Mouse (Mus musculus) hindbrain, embryonic 14.5 days (tissue): ENCODE results near the gene Tnfsf15. TPM values are rescaled to one million over a fixed set of nuclear protein-coding genes. Genes with fewer than 3 reads are reported as not detected.

Experiments used
- ATAC-seq: fragments of 200-750 bp; cut with Nextera tagmentation; 2 replicates; pipeline ENCODE4 v1.8.0; 2017; ENCODE audit warnings: moderate number of reproducible peaks, mild to moderate bottlenecking, moderate TSS enrichment, moderate library complexity; ENCODE audit not compliant: low FRiP score
- DNase-seq: peaks from one replicate; pipeline ENCODE4 v3.0.0-alpha.2; 2015; ENCODE audit warnings: low spot score
- H3K27ac ChIP-seq: fragments of 300-500 bp; sonication (generic); 2 replicates; pipeline ENCODE4 v1.5.1; 2014; ENCODE audit warnings: mild to moderate bottlenecking, moderate library complexity
- H3K27me3 ChIP-seq: fragments of 300-500 bp; sonication (generic); 2 replicates; pipeline ENCODE4 v1.6.1; 2014; ENCODE audit warnings: mild to moderate bottlenecking, low read length, mixed read lengths; ENCODE audit not compliant: control insufficient read depth, insufficient read depth
- H3K36me3 ChIP-seq: fragments of 300-500 bp; sonication (generic); replicated peaks from 2 replicates; pipeline ENCODE4 v1.6.1; 2014; ENCODE audit not compliant: control insufficient read depth, insufficient read depth
- H3K4me1 ChIP-seq: fragments of 300-500 bp; sonication (generic); replicated peaks from 2 replicates; pipeline ENCODE4 v1.6.1; 2014; ENCODE audit warnings: antibody characterized with exemption, low read length, mixed read lengths; ENCODE audit not compliant: control insufficient read depth, insufficient read depth
- H3K4me2 ChIP-seq: fragments of 300-500 bp; sonication (generic); replicated peaks from 2 replicates; pipeline ENCODE4 v1.6.1; 2014; ENCODE audit warnings: mild to moderate bottlenecking, moderate library complexity
- H3K4me3 ChIP-seq: fragments of 300-500 bp; sonication (generic); replicated peaks from 2 replicates; pipeline ENCODE4 v1.5.1; 2014; ENCODE audit warnings: mild to moderate bottlenecking, low read length
- H3K9ac ChIP-seq: fragments of 300-500 bp; sonication (generic); 2 replicates; pipeline ENCODE4 v1.6.1; 2014
- H3K9me3 ChIP-seq: fragments of 300-500 bp; sonication (generic); 2 replicates; pipeline ENCODE4 v1.6.1; 2016; ENCODE audit warnings: low read length; ENCODE audit not compliant: control insufficient read depth
- WGBS: fragments of 180-500 bp; shearing (Covaris S2); extraction: QIAGEN DNeasy Blood & Tissue Kit; methylation state at CpG from one replicate; pipeline ENCODE4 v1.1.7; 2014; 5-methylcytosine and 5-hydroxymethylcytosine counted together
- polyA plus RNA-seq: library from polyadenylated mRNA; unstranded; fragments of >200 nt; fragmentation: Nextera tagmentation; extraction: Ambion mirVana; gene quantifications from 2 replicates; pipeline ENCODE4 v1.2.1, GENCODE M21; 2014

The Tnfsf15 gene
- polyA plus RNA-seq, 1 experiment from 2014 or later: not detected

DNA sequence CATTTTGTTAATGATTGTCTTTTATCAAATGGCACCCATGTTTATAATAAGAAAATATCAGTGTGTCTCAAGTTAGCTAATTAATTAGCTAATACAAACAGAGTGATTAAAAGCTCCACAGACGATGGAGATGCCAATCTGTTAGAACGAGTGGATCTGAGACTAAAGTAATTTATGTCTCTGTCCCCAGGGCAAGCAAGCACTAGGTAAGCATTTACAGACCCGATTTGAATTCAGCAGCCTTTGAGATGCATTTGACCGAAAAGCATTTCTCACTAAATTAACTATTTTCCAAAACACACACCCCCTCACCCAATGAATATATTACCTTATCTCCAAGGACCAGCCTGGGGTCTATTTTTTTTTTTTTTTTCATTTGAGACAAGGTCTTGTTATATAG is 18.2 kb downstream of the Tnfsf15 start:
- no peak overlapping the region for H3K27ac ChIP-seq
- H3K4me1 ChIP-seq: no peaks in the 10 kb centered on the region
- no peak overlapping the region for H3K4me3 ChIP-seq
- peak; percentile 51; the same call in 1 of the 2 replicates for ATAC-seq
- no peak overlapping the region for H3K9ac ChIP-seq
- H3K4me2 ChIP-seq: no peak overlapping the region
- 38% methylated on average over 4 of the region's 4 CpGs for WGBS
- no peak for DNase-seq
- H3K9me3 ChIP-seq: no peaks in the 10 kb centered on the region
- no peaks in the 10 kb centered on the region for H3K36me3 ChIP-seq
- H3K27me3 ChIP-seq: no peaks in the 10 kb centered on the region

- Histone ChIP-seq H3K9ac (no peak overlapping the region), H3K4me1 (no peaks in the 10 kb centered on the region), H3K9me3 (no peaks in the 10 kb centered on the region), H3K27me3 (no peaks in the 10 kb centered on the region), H3K4me2 (no peak overlapping the region), H3K4me3 (no peak overlapping the region), H3K27ac (no peak overlapping the region), H3K36me3 (no peaks in the 10 kb centered on the region)
- 58% methylated on average over 5 of the region's 5 CpGs for WGBS
- DNase-seq (no peak), ATAC-seq (no peak)
These were observed 18.9 kb downstream of the Tnfsf15 start for GRCm38 (mm10) chr4:63725981-63726380.

DNA sequence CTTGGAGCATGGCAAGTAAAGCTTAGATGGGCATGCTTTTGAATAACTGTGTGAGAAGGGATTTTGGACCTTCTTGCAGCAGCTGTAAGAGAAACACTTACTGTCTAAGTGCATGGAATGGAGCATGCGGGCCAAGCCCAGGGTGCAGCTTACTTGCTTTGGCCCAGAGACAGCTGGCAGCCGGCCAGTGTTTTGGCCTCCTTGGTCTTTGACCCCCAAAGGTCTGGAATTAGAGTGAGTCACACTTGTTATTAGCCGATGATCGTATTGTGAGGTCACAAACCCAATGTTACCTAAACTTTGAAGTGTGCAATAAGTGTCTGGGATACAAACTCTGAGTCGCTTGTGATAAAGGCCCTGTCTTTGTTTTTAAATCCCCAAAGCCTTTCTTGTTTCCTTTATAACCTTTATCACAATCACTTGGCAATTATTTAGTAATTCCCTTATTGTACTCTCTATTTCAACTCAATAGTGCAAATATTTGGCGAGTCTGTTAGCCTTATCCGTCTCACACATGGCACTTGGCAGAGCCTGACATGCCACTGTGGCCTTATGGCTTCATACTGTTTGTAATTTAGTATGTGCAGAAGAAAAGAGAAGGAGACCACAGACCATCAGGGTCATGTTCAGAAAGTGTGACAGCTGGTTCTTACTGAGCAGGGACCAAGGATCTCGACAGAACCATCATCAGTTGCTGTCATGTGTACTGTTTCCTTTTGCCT is 26.8 kb downstream of the Tnfsf15 start:
- no peak overlapping the region for H3K4me2 ChIP-seq
- no peak overlapping the region for H3K4me3 ChIP-seq
- H3K4me1 ChIP-seq: no peaks in the 10 kb centered on the region
- DNase-seq: no peak
- ATAC-seq: no peak
- H3K27me3 ChIP-seq: no peaks in the 10 kb centered on the region
- H3K36me3 ChIP-seq: no peaks in the 10 kb centered on the region
- WGBS: 73% methylated on average over 8 of the region's 8 CpGs
- H3K9ac ChIP-seq: no peak overlapping the region
- H3K9me3 ChIP-seq: no peaks in the 10 kb centered on the region
- H3K27ac ChIP-seq: no peak overlapping the region

- no peak overlapping the region for H3K4me2 ChIP-seq
- ATAC-seq (no peak), DNase-seq (no peak)
- H3K4me3 ChIP-seq: no peak overlapping the region
- no peaks in the 10 kb centered on the region for H3K27me3 ChIP-seq
- H3K9me3 ChIP-seq: no peaks in the 10 kb centered on the region
- H3K4me1 ChIP-seq: no peaks in the 10 kb centered on the region
- H3K27ac ChIP-seq: no peak overlapping the region
- H3K9ac ChIP-seq: no peak overlapping the region
- no peaks in the 10 kb centered on the region for H3K36me3 ChIP-seq
- 93% methylated on average over 5 of the region's 5 CpGs for WGBS
These were observed 33.0 kb downstream of the Tnfsf15 start for GRCm38 (mm10) chr4:63711886-63712285.

- Histone ChIP-seq H3K9ac (no peak overlapping the region), H3K9me3 (no peaks in the 10 kb centered on the region), H3K27me3 (no peaks in the 10 kb centered on the region), H3K4me2 (no peak overlapping the region), H3K27ac (no peak overlapping the region), H3K4me1 (no peaks in the 10 kb centered on the region), H3K36me3 (no peaks in the 10 kb centered on the region), H3K4me3 (no peak overlapping the region)
- ATAC-seq: no peak
- 61% methylated on average over 8 of the region's 8 CpGs for WGBS
- no peak for DNase-seq
These were observed 34.3 kb downstream of the Tnfsf15 start for GRCm38 (mm10) chr4:63710431-63711220.

DNA sequence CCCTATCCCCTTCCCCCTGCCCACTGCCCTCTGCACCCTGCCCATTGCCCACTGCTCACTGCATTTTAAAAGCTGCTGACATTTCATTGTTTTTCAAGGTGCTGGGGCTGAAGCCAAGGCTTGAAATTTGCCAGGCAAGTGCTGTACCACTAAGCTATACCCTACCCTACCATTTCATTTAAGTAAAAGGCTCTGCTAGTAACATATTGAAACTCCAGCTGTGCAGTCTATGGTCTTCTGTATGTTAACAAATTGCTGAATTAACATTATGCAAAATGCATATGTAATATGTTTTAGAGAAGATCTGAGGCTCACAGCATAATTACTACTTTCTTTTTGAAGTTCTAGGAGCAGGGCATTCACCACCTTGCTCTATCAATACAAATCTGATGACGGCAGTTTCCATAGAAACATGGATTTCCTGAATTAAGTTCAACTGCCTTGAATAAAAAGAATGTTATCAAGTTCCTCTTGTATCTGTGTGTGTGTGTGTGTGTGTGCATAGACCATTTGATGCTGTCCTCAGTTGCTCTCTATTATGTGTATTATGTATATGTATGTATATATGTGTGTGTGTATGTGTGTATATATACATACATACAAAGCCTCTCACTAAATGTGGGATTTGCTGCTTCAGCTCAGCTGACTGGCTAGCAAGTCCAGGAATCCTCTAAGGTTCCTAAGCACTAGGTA is 38.5 kb downstream of the Tnfsf15 start:
- DNase-seq (no peak), ATAC-seq (no peak)
- H3K27me3 ChIP-seq: no peaks in the 10 kb centered on the region
- no peak overlapping the region for H3K4me3 ChIP-seq
- no peak overlapping the region for H3K4me2 ChIP-seq
- WGBS: 69% methylated on average over 1 of the region's 1 CpGs
- H3K9ac ChIP-seq: no peak overlapping the region
- no peaks in the 10 kb centered on the region for H3K36me3 ChIP-seq
- no peaks in the 10 kb centered on the region for H3K9me3 ChIP-seq
- no peaks in the 10 kb centered on the region for H3K4me1 ChIP-seq
- no peak overlapping the region for H3K27ac ChIP-seq

- WGBS: 85% methylated on average over 5 of the region's 5 CpGs
- no peaks in the 10 kb centered on the region for H3K9me3 ChIP-seq
- H3K4me3 ChIP-seq: no peak overlapping the region
- H3K27me3 ChIP-seq: no peaks in the 10 kb centered on the region
- no peak overlapping the region for H3K9ac ChIP-seq
- no peak for DNase-seq
- no peak for ATAC-seq
- H3K4me1 ChIP-seq: no peaks in the 10 kb centered on the region
- H3K4me2 ChIP-seq: no peak overlapping the region
- H3K36me3 ChIP-seq: no peaks in the 10 kb centered on the region
- no peak overlapping the region for H3K27ac ChIP-seq
These were observed 40.7 kb downstream of the Tnfsf15 start for GRCm38 (mm10) chr4:63704232-63704631.

DNA sequence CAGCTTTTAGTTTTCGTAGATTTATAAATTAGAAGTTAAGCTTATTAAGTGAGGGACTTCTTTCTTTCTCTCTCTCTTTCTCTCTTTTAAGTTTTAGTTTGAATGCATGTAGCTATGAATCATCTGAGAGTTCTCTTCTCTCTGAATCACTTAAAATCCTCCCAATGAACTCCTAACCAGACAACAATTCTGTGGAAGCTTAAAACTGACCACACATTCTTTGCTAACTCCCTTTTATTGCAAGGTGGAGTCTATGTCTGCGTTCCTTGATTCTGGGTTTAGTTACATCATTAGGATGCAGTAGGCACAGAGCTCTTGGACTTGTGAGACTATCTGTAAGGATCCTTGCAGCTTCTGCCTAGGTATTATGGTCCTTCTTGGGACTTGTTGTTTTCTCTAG is 41.2 kb downstream of the Tnfsf15 start:
- Histone ChIP-seq H3K27ac (no peak overlapping the region), H3K4me3 (no peak overlapping the region), H3K36me3 (no peaks in the 10 kb centered on the region), H3K9ac (no peak overlapping the region), H3K4me2 (no peak overlapping the region), H3K9me3 (no peaks in the 10 kb centered on the region), H3K27me3 (no peaks in the 10 kb centered on the region), H3K4me1 (no peaks in the 10 kb centered on the region)
- ATAC-seq: no peak
- no peak for DNase-seq
- WGBS: 90% methylated on average over 2 of the region's 2 CpGs

DNA sequence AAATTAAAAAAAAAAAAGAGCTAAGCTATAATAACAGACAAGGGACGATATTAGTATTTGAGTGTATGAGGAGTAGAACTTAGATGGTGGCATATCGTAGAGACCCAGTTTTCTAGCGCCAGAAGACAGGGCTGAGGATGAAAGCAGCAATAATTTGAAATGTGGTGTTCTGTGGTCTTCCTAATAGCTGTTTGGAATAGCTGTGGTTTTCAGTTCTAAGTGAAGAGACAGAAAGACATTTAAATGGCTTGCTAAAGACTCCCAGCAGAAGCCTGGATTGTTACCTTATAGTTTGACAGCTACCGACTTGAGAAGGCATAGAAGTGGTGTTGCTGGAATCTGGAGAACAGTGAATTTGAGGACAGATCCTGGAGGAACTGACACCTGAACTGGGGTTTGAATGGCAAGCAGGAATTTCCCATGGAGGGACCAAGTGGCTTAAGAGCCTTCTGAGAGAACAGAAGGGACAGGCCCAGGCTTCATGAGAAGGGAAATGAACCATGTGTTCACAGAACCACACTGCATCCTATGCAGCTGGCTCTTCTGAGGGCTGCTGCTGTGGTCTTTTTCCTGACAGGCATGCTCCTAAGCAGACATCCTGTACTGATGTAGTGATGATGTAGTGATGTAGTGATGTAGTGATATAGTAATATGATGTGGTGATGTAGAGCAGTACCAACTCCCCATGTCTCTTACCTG is 42.8 kb downstream of the Tnfsf15 start:
- DNase-seq: no peak
- ATAC-seq: no peak
- Histone ChIP-seq H3K4me2 (no peak overlapping the region), H3K9ac (no peak overlapping the region), H3K9me3 (no peaks in the 10 kb centered on the region), H3K27me3 (no peaks in the 10 kb centered on the region), H3K27ac (no peak overlapping the region), H3K36me3 (no peaks in the 10 kb centered on the region), H3K4me1 (no peaks in the 10 kb centered on the region), H3K4me3 (no peak overlapping the region)
- 87% methylated on average over 4 of the region's 4 CpGs for WGBS
